Mouse (Mus musculus) central nervous system, embryonic 11.5 days (tissue): ENCODE measurements around the gene Sem1. TPM values are rescaled to one million over a fixed set of nuclear protein-coding genes. Genes with fewer than 3 reads are reported as not detected.

Experiments
- polyA plus RNA-seq: library from polyadenylated mRNA; depleted of rRNA; stranded (reverse); fragments of >200 nt; gene quantifications from 2 replicates; pipeline ENCODE4 v1.2.3, GENCODE M21; 2012; rRNA removed

The Sem1 gene
- 158 and 477 TPM in 2 replicates for polyA plus RNA-seq

GRCm38 (mm10) chr6:6578304-6579149 lies at the start of gene Sem1:
Sem1 (minus strand) TSS chr6:6578663.

